Mouse (Mus musculus) macrophage (primary cell): ENCODE results near the gene Cfap99. TPM values are rescaled to one million over a fixed set of nuclear protein-coding genes. Genes with fewer than 3 reads are reported as not detected.

Source experiments
- H3K27ac ChIP-seq: fragments of 350-480 bp; formaldehyde crosslinking; 2 replicates; pipeline ENCODE4 v1.9.0; 2021
- H3K36me3 ChIP-seq: fragments of 350-480 bp; formaldehyde crosslinking; 2 replicates; pipeline ENCODE4 v1.9.0; 2021; ENCODE audit errors: inconsistent target
- H3K4me3 ChIP-seq: fragments of 350-480 bp; formaldehyde crosslinking; 2 replicates; pipeline ENCODE4 v1.9.0; 2021; ENCODE audit errors: inconsistent target
- H3K79me2 ChIP-seq: fragments of 350-480 bp; formaldehyde crosslinking; 2 replicates; pipeline ENCODE4 v1.9.0; 2021; ENCODE audit errors: inconsistent target
- WGBS: methylation state at CpG from one replicate; pipeline ENCODE4 v1.1.7; 2026; ENCODE audit warnings: inconsistent platforms; ENCODE audit not compliant: missing documents; 5-methylcytosine and 5-hydroxymethylcytosine counted together
- polyA plus RNA-seq: library from polyadenylated mRNA; stranded (reverse); fragments of 250-400 nt; gene quantifications from 3 replicates; pipeline ENCODE4 v1.2.4, GENCODE M21; 2018; ENCODE audit warnings: inconsistent platforms

The Cfap99 gene
- polyA plus RNA-seq, 1 experiment from 2014 or later, result not detected

DNA sequence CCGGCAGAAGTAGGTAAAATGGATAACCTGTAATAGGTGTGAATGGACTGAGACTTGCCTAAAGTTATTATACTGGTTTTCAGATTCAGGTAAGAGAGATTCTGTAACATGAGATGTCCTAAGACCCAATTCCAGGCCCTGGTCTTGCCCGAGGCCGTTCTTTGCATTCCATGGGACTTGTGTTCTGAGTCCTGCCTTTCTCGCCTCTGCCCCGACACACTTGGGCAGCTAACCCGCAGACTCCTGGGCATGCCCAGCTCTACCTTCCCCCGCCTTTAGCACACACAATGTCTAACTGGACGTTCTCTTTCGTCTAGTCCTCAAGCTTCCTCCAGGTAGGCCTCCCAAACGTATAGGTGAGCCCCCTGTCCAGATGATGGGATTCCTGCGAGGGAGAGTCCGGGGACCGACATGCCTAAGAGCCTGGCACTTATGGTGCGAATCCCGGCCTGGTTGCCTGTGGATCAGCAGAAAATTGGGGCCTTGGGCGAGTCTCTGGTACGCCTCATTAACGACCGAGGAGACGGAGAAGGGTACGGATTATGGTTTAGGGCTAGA, 47.2 kb downstream of the Cfap99 start:
- WGBS, result 4% methylated on average over 21 of the region's 21 CpGs
- H3K27ac ChIP-seq, result peak overlapping the region; percentile 84
- no peaks in the 10 kb centered on the region for H3K36me3 ChIP-seq
- peak overlapping the region; percentile 88 for H3K4me3 ChIP-seq
- H3K79me2 ChIP-seq, result peaks cover 47% of the 10 kb centered on the region

DNA sequence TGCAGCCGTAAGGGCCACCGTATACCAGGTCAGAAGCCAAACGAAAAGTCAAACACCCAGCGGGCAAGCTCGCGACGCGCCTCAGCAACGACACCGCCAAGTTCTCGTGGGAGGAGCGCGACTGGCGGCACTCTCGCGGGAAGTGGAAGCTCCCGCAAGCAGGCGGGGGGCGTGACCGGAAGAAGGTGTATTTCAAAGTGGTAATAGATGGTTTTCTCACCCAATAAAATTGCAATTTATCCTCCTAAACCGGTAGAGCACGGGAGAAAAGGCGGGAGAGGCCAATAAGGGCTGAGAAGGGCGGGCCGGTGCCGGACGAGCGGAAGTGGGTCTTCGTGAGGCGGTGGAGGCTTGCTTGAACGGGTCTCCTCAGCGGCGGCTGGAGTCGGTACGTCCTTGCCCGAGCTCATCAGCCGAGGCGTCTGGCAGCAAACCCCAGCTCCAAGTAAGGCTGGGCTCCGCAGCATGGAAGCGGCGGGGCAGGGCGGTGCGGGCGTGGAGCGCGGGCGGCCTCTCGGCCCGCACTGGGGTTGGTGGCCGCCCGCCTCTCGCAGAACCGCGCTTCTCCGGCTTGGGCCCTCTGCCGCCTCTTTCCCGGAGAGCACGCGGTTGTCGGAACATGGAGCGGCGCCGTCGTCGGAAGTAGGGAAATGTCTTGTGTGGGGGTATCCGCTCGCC, 47.8 kb downstream of the Cfap99 start, which contains the start of gene Rnf4:
Gene Rnf4 (plus strand): TSS at position 193 of the 678 bp plus-strand sequence.
- H3K79me2 ChIP-seq, result peaks cover 53% of the 10 kb centered on the region
- peak within 1 kb of the TSS; percentile 88 for H3K4me3 ChIP-seq
- H3K36me3 ChIP-seq, result no peaks in the 10 kb centered on the region
- under 1% methylated on average over 67 of the region's 67 CpGs for WGBS
- H3K27ac ChIP-seq, result peak within 1 kb of the TSS; percentile 84

DNA sequence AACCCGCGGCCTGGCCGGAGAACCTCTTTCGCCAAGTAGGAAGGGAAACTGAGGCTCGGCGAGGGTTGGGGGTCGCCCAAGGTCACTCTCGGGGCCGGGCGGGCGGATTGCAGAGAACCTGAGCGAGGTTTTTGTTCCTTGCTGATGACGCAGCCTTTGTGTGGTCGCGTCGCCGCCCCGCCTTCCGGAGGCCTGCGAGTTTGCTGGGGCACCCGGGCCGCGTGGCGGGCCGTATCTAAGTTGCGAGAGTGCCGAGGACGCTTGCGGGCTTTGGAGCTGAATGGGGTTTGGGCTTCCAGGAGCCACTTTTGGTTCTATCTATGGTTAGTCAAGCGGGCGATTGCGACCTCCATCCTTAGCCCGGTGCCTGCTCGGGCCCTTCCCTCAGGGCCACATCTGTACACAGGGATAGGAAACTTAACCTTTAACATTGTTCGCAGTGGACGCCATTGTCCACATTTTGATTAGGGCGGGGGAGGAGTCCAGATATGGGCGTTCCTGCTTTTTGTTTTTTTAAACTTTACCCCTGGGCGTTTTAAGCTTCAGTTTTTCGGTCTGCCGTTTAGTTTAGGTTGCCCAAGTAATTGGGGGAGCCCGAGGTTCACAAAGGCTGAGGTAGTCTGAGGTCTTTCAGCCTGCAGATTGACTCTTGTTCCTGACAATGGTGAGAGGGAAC, 48.5 kb downstream of the Cfap99 start:
- Histone ChIP-seq H3K79me2 (peaks cover 60% of the 10 kb centered on the region), H3K27ac (peak overlapping the region; percentile 84), H3K36me3 (no peaks in the 10 kb centered on the region), H3K4me3 (peak overlapping the region; percentile 88)
- under 1% methylated on average over 39 of the region's 42 CpGs for WGBS

DNA sequence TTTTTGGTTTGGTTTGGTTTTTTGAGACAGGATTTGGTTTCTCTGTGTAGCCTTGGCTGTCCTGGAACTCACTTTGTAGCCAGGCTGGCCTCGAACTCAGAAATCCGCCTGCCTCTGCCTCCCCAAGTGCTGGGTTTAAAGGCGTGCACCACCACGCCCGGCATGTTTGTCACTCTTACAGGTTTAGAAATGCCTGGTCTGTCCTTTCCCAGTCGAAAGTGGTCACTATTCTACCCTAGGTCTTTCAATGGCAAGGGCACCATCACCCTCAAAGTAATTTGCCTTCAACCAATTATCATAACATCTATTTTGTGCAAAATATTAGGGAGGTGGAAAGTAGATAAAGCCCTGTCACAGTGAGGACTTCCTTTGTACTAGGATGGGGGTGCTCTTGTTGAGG, 51.8 kb downstream of the Cfap99 start:
- H3K36me3 ChIP-seq, result peaks cover 17% of the 10 kb centered on the region; the same call in 1 of the 2 replicates
- WGBS, result 96% methylated on average over 6 of the region's 6 CpGs
- peaks cover 93% of the 10 kb centered on the region for H3K79me2 ChIP-seq
- no peak overlapping the region for H3K27ac ChIP-seq
- no peak overlapping the region for H3K4me3 ChIP-seq

DNA sequence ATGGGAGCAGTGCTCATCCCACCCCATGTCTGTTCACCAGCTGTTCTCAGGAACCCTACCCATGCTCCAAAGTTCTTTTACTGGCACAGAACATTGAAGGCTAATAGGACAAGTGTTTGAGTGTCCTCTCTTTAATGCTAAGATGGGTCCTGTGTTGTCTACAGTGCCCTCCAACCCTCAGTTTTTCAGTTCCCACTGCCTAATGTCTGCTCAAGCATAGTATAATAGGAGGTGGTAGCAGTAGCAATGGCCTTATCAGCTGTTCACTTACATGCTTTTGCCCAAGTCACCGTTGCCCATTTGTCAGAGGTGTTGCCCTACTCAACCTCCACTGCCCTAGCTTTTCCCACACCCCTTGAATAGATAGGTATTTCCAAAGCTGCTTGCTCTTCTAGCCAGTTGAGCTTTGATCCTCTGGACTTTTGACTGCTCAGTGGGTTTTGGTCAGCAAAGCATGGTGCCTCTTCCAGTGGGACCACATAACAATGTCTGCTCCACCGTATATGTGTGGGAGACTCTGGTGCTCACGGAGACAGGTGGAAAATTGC, 63.8 kb downstream of the Cfap99 start:
- H3K36me3 ChIP-seq, result peaks cover 82% of the 10 kb centered on the region
- WGBS, result 97% methylated on average over 3 of the region's 3 CpGs
- H3K27ac ChIP-seq, result no peak overlapping the region
- H3K4me3 ChIP-seq, result no peak overlapping the region
- H3K79me2 ChIP-seq, result peaks cover 24% of the 10 kb centered on the region

DNA sequence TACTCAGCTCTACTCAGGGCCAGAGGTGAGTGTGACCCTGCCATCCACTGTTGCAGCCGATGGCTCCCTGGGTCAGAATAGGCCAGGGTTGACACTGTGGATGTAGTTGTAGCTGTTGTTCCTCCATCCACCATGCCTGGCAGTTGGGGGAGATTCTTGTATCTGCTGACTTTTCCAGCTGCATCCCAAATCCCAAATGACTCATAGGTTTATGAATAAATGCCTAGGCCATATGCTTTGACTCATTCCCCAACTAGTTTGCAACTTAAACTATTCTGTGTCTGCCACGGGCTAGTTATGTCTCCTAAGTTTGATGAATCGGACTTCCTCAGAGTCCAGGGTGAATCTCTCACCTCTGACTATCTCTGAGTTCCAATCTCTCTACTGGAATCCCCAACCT, 71.9 kb downstream of the Cfap99 start:
- Histone ChIP-seq H3K27ac (no peak overlapping the region), H3K4me3 (no peak overlapping the region), H3K36me3 (peaks cover 20% of the 10 kb centered on the region; the same call in 1 of the 2 replicates), H3K79me2 (no peaks in the 10 kb centered on the region)
- 94% methylated on average over 3 of the region's 3 CpGs for WGBS

DNA sequence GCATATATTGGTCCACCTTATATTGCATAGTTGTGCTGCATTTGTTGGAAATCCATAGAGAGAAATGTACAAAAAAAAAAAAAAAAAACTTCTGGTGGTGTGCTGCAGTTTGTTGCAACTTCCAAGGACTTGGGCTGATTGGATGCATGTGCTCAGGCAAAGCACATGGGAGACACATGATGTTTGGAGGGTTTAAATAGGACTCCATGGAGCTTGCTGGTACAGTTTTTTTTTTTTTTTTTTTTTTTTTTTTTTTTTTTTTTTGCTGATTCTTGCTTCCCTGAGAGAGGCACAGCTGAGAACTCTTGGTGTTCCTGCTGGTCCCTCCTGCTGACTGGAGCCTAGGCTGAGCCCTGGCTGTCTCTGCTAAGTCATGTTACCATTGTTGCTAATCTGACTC, 74.7 kb downstream of the Cfap99 start:
- H3K4me3 ChIP-seq, result no peak overlapping the region
- no peak overlapping the region for H3K27ac ChIP-seq
- no peaks in the 10 kb centered on the region; the same call in 1 of the 2 replicates for H3K36me3 ChIP-seq
- no peaks in the 10 kb centered on the region for H3K79me2 ChIP-seq

DNA sequence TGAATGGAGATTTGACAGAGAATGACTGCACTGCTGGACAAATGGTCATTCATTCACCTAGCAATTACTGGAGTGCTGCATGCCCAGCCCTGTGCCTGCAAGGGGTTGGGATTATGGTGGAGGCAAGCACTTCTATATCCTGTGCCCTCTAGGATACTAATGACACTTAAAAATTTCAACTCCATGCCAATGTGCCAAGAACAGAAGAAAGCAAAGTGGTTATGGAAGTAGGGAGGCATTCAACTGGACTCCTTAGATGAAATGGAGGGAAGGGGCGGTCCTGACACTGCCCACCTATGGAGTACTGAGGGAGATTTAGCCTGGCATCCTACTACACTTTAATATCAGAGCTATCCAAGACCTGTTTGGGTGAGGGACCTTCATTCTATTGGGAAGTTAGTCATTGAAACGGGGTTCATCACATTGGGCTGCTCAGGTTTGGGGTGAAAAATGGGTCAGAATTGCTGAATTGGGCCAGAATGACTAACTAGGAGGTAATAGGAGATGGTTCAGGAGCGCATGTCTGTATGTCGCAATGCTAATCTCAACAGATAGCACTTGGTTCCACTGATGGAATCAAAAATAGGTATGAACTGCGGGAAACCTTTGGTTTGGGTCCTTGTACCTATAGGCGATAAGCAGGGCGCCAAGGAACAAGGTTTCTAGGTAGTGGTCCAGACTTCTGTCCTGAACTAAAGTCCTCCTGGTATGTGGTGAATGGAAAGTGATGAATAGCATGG, 80.3 kb downstream of the Cfap99 start:
- Histone ChIP-seq H3K27ac (peak overlapping the region; percentile 57), H3K79me2 (peaks cover 34% of the 10 kb centered on the region), H3K36me3 (no peaks in the 10 kb centered on the region), H3K4me3 (peak overlapping the region; percentile 73)
- WGBS, result 79% methylated on average over 7 of the region's 7 CpGs

DNA sequence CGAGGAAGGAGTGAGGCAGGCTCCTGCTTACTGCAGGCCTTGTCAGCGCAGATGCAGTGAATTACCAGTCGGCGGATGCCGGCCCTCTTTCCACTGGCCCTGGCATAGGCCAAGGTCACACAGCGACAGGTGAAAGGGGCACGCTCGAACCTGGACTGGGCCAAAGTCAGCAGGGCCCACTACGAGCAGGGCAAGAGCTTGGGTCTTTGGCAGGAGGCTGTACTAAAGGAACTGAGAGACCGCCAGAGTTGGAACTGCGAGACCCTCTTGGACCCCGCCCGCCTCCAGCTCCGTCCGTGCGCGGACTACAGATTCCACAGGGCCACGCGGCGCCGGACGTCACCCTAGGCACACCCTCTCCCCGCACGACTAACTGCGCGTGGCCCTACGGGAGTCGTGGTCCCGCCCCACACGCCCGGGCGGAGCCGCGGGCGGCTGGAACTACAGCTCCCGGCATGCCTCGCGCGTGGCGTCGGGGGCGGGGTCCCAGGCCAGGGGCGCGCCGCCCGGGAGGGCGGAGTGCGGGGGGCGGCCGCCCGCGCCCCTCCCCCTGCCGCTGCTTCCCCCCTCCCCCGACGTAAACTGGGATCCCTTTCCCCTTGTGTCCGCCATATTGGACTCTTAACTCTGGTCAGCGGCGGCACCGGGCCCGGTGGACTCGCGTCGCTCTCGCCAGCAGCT, 81.1 kb downstream of the Cfap99 start, which contains the start of gene Fam193a:
Gene Fam193a (plus strand): TSS at position 593 of the 681 bp plus-strand sequence.
- no peaks in the 10 kb centered on the region for H3K36me3 ChIP-seq
- WGBS, result under 1% methylated on average over 52 of the region's 64 CpGs
- peaks cover 41% of the 10 kb centered on the region for H3K79me2 ChIP-seq
- peak within 1 kb of the TSS; percentile 57 for H3K27ac ChIP-seq
- H3K4me3 ChIP-seq, result peak within 1 kb of the TSS; percentile 73

DNA sequence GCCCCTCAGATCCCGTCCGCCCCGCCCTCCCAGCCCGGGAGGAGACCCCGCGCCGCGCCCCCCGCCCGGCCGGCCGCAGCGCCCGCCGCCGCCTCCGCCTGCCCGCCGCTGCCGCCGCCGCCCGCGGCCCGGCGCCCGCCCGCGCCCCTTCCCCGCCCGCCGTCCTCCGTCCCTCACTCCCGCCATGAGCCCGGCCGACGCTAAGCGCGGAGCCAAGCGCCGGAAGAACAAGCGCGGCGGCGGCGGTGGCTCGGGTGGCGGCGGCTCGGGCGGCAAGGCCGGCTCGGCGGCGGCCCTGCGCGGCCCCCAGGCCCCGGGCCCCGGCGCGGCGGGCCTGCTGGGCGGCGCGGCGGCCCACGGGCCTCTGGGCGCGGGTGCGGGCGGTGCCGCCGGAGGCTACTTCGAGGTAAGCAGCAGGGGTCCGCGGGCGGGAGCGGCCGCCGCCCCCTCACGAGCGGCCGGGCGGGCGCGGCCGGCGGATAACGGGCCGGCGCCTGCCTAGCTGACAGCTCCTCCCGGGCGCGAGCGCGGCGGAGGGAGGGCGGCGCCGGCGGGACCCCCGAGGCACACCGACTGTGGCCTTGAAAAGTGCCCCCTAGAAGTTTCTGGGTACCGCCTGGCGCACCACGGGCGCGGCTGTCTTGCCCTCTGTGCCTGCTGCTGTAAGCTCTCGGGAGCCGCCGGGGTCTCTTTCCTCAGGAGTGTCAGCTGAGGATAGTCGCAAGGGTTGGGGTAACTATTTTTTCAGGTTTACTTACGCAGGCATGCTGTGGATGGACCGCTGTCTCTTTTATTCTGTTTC, 81.8 kb downstream of the Cfap99 start:
- H3K4me3 ChIP-seq, result peak overlapping the region; percentile 64
- peaks cover 49% of the 10 kb centered on the region for H3K79me2 ChIP-seq
- WGBS, result 1% methylated on average over 65 of the region's 114 CpGs
- H3K36me3 ChIP-seq, result no peaks in the 10 kb centered on the region
- no peak overlapping the region for H3K27ac ChIP-seq

DNA sequence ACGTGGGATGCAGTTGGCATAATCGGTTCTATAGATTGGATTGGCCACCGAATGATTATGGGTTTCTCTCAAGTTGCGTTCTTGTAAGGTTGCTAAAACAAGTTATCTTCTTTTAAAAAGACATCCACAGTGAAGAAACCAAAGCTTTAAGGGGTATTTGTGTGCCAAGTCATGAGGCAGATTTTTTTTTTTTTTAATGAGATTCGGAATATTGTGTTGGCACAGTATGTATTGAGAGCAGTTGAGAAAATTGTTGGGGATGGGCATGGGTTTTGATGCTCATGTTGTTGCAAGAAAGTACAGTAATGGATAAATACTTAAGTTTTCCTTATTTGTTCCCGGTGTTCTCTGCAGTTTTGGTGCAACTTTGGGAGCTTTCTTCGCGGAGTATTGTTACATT, 82.4 kb downstream of the Cfap99 start:
- Histone ChIP-seq H3K27ac (no peak overlapping the region), H3K36me3 (no peaks in the 10 kb centered on the region), H3K4me3 (peak overlapping the region; percentile 64), H3K79me2 (peaks cover 55% of the 10 kb centered on the region)
- 36% methylated on average over 8 of the region's 8 CpGs for WGBS

DNA sequence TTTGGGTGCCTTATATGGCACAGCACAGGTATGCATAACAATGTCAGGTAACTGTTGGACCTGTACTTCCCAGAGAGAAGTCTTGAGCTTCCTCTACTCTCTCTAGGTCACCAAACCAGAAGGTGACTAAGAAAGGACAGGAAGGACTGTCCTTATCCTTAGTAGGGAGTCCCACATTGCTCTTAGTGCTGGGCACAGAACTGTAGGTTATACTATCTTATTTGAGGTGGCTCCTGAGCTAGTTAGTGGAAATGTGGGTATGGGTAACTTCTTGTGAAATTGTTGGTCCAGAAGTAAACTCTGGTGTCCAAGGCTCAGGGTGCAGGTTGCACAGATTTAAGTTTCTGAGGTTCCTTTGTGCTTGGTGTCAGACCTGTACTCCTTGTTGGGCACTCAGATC, 83.7 kb downstream of the Cfap99 start:
- H3K36me3 ChIP-seq, result no peaks in the 10 kb centered on the region
- no peak overlapping the region for H3K27ac ChIP-seq
- peaks cover 68% of the 10 kb centered on the region for H3K79me2 ChIP-seq
- H3K4me3 ChIP-seq, result no peak overlapping the region

DNA sequence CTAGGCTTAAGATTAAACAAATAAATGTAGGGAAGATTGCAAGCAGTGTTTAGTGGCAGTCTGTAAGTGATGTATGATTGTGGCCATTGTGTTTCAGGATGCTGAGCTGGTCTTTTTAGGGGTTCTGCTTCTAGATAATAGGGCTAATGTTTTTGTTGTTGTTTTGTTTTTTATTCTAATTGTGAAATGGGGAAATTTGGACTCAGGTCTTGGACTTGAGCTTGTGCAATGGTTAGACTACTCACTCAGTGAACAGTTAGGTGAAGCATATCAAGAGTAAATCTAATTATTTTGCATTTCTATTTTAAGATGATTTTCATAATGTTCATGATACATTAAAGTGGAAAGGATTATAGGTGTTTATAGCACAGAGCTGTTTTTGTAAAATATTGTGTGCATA, 84.1 kb downstream of the Cfap99 start:
- H3K36me3 ChIP-seq, result no peaks in the 10 kb centered on the region
- H3K27ac ChIP-seq, result no peak overlapping the region
- H3K79me2 ChIP-seq, result peaks cover 72% of the 10 kb centered on the region
- H3K4me3 ChIP-seq, result no peak overlapping the region
